Mouse (Mus musculus) midbrain, embryonic 13.5 days (tissue): ENCODE measurements around the gene Dync2li1. TPM values are rescaled to one million over a fixed set of nuclear protein-coding genes. Genes with fewer than 3 reads are reported as not detected.

Experiments
- ATAC-seq: fragments of 200-750 bp; cut with Nextera tagmentation; 2 replicates; pipeline ENCODE4 v1.8.0; 2017; ENCODE audit warnings: mild to moderate bottlenecking, moderate TSS enrichment, moderate library complexity
- H3K27ac ChIP-seq: fragments of 300-500 bp; sonication (generic); 2 replicates; pipeline ENCODE4 v1.5.1; 2015; ENCODE audit warnings: inconsistent platforms, mild to moderate bottlenecking, moderate library complexity
- H3K27me3 ChIP-seq: fragments of 300-500 bp; sonication (generic); 2 replicates; pipeline ENCODE4 v1.6.1; 2015; ENCODE audit warnings: mild to moderate bottlenecking, inconsistent platforms
- H3K36me3 ChIP-seq: fragments of 300-500 bp; sonication (generic); 2 replicates; pipeline ENCODE4 v1.6.1; 2015; ENCODE audit warnings: mild to moderate bottlenecking, inconsistent platforms
- H3K4me1 ChIP-seq: fragments of 300-500 bp; sonication (generic); replicated peaks from 2 replicates; pipeline ENCODE4 v1.6.1; 2015; ENCODE audit warnings: inconsistent platforms
- H3K4me2 ChIP-seq: fragments of 300-500 bp; sonication (generic); replicated peaks from 2 replicates; pipeline ENCODE4 v1.6.1; 2015; ENCODE audit warnings: moderate library complexity, mild to moderate bottlenecking, inconsistent platforms
- H3K4me3 ChIP-seq: fragments of 300-500 bp; sonication (generic); replicated peaks from 2 replicates; pipeline ENCODE4 v1.5.1; 2015; ENCODE audit warnings: mild to moderate bottlenecking, inconsistent platforms
- H3K9ac ChIP-seq: fragments of 300-500 bp; sonication (generic); replicated peaks from 2 replicates; pipeline ENCODE4 v1.6.1; 2015; ENCODE audit warnings: mild to moderate bottlenecking, inconsistent platforms
- H3K9me3 ChIP-seq: fragments of 300-500 bp; sonication (generic); 2 replicates; pipeline ENCODE4 v1.6.1; 2016; ENCODE audit warnings: mild to moderate bottlenecking, inconsistent platforms
- WGBS: fragments of 180-500 bp; shearing (Covaris S2); methylation state at CpG from one replicate; pipeline ENCODE4 v1.1.7; 2015; 5-methylcytosine and 5-hydroxymethylcytosine counted together
- polyA plus RNA-seq: library from polyadenylated mRNA; unstranded; fragments of >200 nt; fragmentation: Nextera tagmentation; extraction: Ambion mirVana; gene quantifications from 2 replicates; pipeline ENCODE4 v1.2.1, GENCODE M21; 2015

Dync2li1 gene
- polyA plus RNA-seq, 1 experiment from 2014 or later = 33.3 TPM

DNA sequence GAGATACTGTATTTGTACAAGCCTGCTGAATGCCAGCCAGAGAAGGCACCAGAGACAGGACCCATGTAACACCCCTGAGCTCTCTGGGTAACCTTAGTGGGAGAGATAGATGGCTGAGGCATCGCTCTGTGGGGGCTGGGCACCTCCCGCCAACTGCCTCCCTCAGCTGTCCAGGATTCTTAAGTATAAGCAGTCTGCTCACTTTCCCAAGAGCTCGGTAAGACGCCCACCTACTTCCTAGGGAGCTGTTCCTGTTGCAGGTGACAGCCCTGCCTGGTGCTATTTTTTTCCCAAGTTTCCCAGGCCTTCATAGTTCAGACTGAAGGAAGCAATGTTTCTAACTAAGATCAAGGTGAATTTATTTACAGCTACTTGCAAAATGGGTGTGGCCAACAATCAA lies 48.9 kb downstream of the Dync2li1 start:
- Histone ChIP-seq H3K27me3 (peaks cover 31% of the 10 kb centered on the region), H3K4me2 (no peak overlapping the region), H3K9me3 (no peaks in the 10 kb centered on the region), H3K27ac (no peak overlapping the region), H3K9ac (no peak overlapping the region), H3K4me1 (peaks cover 21% of the 10 kb centered on the region), H3K4me3 (no peak overlapping the region), H3K36me3 (no peaks in the 10 kb centered on the region)
- no peak for ATAC-seq
- 43% methylated on average over 4 of the region's 4 CpGs for WGBS

- Histone ChIP-seq H3K4me2 (peak within 1 kb of the TSS; percentile 63), H3K36me3 (no peaks in the 10 kb centered on the region), H3K9me3 (no peaks in the 10 kb centered on the region), H3K4me3 (peak within 1 kb of the TSS; percentile 36), H3K4me1 (peaks cover 21% of the 10 kb centered on the region), H3K9ac (peak within 1 kb of the TSS; percentile 54), H3K27me3 (peaks cover 31% of the 10 kb centered on the region), H3K27ac (0 out of 2 replicates have a peak within 1 kb of the TSS, but pooled peaks have one; percentile 1)
- under 1% methylated on average over 24 of the region's 24 CpGs for WGBS
- peak; percentile 55; the same call in 1 of the 2 replicates for ATAC-seq
Observed at GRCm38 (mm10) chr17:84675951-84676366, 49.7 kb downstream of the Dync2li1 start, which contains the start of gene Abcg8. Gene Abcg8 (plus strand): TSS chr17:84676302.

- Histone ChIP-seq H3K36me3 (no peaks in the 10 kb centered on the region), H3K4me3 (no peak overlapping the region), H3K9me3 (no peaks in the 10 kb centered on the region), H3K9ac (no peak overlapping the region), H3K27me3 (peaks cover 31% of the 10 kb centered on the region), H3K4me1 (peaks cover 21% of the 10 kb centered on the region), H3K4me2 (no peak overlapping the region), H3K27ac (no peak overlapping the region)
- ATAC-seq = no peak
- 94% methylated on average over 11 of the region's 11 CpGs for WGBS
Observed at GRCm38 (mm10) chr17:84677595-84677994, 51.3 kb downstream of the Dync2li1 start.

DNA sequence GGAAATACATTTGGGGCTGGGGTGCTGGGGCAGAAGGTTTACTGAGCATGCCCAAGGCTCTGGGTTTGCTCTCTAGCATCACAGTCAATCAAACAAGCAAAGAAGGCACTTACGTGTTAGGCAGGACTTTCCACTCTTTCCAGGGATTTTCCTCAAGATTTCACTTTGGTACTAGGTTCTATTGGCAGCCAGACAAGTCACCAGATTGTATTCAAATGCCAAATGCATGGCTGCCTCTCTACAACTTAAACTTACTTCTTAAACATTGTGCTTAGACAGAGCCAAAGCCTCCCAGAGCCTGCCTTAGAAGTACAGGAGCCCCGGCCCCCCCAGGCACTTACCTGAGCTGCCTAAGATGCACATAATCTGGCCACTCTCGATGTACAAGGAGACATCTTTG lies 55.4 kb downstream of the Dync2li1 start:
- Histone ChIP-seq H3K4me2 (no peak overlapping the region), H3K4me1 (0 out of 2 replicates have a peak, but pooled peaks cover 3% of the 10 kb centered on the region), H3K27me3 (peaks cover 3% of the 10 kb centered on the region; the same call in 1 of the 2 replicates), H3K36me3 (no peaks in the 10 kb centered on the region), H3K9ac (no peak overlapping the region), H3K4me3 (no peak overlapping the region), H3K9me3 (no peaks in the 10 kb centered on the region), H3K27ac (no peak overlapping the region)
- no peak for ATAC-seq
- 87% methylated on average over 3 of the region's 3 CpGs for WGBS

DNA sequence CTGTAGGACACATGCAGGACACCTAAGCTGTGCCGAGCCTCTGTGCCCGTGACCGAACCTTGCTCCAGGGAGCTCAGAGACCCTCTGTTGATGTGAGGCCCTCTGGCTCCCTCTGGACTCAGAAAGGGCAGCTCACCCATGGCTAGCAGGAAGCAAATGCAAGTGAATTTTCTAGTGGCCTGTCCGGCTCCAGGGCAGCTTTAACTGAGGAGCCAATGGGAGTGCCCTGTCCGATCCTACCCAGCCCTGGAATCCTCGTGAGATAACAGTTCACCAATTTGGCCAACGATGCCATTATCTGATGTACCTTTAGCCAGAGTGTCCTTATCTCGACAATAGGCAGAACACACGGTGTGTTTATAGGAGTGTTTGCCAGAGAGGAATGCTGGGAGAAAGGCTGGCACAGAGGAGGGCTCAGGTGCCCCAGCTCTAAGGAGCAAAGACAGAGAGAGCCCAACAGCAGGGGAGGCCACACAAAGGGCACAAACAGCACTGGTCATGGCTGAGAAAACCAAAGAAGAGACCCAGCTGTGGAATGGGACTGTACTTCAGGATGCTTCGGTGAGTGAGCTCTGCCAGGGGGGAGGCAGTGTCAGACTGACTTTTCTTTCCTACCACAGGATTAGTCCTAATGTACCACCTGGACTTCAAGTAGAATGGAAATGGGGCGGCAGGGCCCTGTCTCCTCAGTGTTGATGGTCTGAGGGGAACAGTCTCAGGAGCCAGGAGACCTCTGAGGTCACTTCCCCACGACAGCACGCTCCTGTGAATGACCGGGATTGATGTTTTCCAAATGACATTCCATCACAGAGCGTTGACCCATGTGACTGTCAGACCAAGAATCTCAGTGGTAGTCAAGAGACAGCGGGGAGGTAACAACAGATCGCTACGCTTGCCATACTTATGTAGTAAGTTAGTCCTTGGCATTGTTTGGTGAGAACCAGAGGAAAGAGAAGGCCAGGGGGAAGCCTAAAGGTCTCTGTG lies 56.7 kb downstream of the Dync2li1 start, which contains the start of gene Abcg5:
Abcg5 (minus strand) TSS at position 278 of the 984 bp plus-strand sequence.
- Histone ChIP-seq H3K4me1 (0 out of 2 replicates have a peak, but pooled peaks cover 3% of the 10 kb centered on the region), H3K9ac (no peak within 1 kb of the TSS), H3K27me3 (no peaks in the 10 kb centered on the region), H3K36me3 (no peaks in the 10 kb centered on the region), H3K4me2 (no peak within 1 kb of the TSS), H3K27ac (no peak within 1 kb of the TSS), H3K4me3 (no peak within 1 kb of the TSS), H3K9me3 (no peaks in the 10 kb centered on the region)
- ATAC-seq = no peak
- WGBS = 81% methylated on average over 18 of the region's 18 CpGs

DNA sequence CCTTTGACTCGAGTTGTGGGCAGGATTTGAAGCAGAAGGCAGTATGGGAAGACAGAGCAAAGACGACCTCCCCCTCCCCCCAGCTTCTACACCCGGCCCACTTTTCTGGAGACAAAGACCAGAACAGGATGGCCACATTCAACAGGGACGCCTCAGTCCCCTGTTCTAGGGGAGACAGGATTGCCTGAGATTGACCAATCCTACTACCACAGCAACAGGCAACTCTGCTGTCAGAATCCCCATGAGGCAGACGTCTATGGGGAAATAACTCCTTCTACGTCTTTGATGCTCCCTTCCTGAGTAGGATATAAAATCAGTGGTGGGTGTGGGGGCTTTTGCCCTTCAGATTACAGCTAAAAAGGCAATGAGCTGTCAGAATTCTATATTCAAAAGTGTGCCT lies 58.0 kb downstream of the Dync2li1 start:
- no peak overlapping the region for H3K9ac ChIP-seq
- 50% methylated on average over 6 of the region's 6 CpGs for WGBS
- no peak for ATAC-seq

DNA sequence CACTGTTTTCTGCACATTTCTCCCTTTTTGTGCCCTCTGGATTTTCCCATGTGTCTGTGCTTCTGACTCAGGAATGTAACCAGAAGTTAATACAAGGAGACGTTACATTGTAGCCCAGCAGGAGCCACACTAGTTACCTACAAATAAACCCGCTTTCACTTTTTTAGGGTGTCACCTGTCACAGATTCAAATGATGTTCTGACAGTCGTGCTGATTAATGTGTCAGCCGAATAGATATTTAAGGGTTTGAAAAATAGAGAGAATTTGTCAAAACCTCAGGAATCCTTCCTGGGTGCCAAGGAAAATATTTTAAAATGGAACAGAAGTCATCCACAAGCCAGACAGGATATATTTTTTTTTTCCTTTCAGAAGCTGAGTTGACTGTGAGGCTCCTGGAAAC lies 59.0 kb downstream of the Dync2li1 start:
- 89% methylated on average over 4 of the region's 4 CpGs for WGBS
- no peak overlapping the region for H3K27ac ChIP-seq
- H3K36me3 ChIP-seq = no peaks in the 10 kb centered on the region
- no peaks in the 10 kb centered on the region for H3K27me3 ChIP-seq
- ATAC-seq = no peak
- no peak overlapping the region for H3K4me3 ChIP-seq
- H3K4me2 ChIP-seq = no peak overlapping the region
- no peaks in the 10 kb centered on the region for H3K9me3 ChIP-seq
- 0 out of 2 replicates have a peak, but pooled peaks cover 3% of the 10 kb centered on the region for H3K4me1 ChIP-seq
- no peak overlapping the region for H3K9ac ChIP-seq

More for the DNA sequence above, 58.0 kb downstream of the Dync2li1 start:
- H3K9me3 ChIP-seq = no peaks in the 10 kb centered on the region
- no peak overlapping the region for H3K4me2 ChIP-seq
- H3K36me3 ChIP-seq = no peaks in the 10 kb centered on the region
- no peak overlapping the region for H3K27ac ChIP-seq
- H3K27me3 ChIP-seq = no peaks in the 10 kb centered on the region
- H3K4me1 ChIP-seq = 0 out of 2 replicates have a peak, but pooled peaks cover 3% of the 10 kb centered on the region
- H3K4me3 ChIP-seq = no peak overlapping the region

DNA sequence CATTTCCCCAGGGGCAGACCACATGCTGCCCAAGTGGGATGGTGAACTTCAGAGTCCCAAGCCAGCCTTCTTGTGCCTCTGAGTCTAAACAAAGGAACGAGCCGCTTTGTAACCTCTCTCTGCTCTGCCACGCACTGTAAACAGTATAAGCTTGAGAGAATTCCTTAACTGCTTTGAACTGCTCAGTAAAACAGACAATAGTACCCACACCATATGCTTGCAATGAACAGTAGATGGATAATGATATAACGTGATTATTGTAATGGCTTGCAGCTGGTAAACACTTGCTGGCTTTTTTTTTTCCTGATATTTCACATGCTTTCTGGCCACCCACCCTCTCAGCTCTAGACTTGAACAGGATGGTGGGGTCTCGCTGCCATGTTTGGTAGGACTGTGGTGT lies 61.7 kb downstream of the Dync2li1 start:
- 79% methylated on average over 5 of the region's 5 CpGs for WGBS
- Histone ChIP-seq H3K4me2 (no peak overlapping the region), H3K4me3 (no peak overlapping the region), H3K9me3 (no peaks in the 10 kb centered on the region), H3K36me3 (no peaks in the 10 kb centered on the region), H3K9ac (no peak overlapping the region), H3K27me3 (no peaks in the 10 kb centered on the region), H3K4me1 (0 out of 2 replicates have a peak, but pooled peaks cover 2% of the 10 kb centered on the region), H3K27ac (no peak overlapping the region)
- ATAC-seq = no peak

GRCm38 (mm10) chr17:84688834-84689233 lies 62.5 kb downstream of the Dync2li1 start:
- Histone ChIP-seq H3K4me3 (no peak overlapping the region), H3K27ac (no peak overlapping the region), H3K4me1 (no peaks in the 10 kb centered on the region), H3K27me3 (no peaks in the 10 kb centered on the region), H3K9ac (no peak overlapping the region), H3K4me2 (no peak overlapping the region), H3K9me3 (no peaks in the 10 kb centered on the region), H3K36me3 (no peaks in the 10 kb centered on the region)
- WGBS = 87% methylated on average over 11 of the region's 11 CpGs
- no peak for ATAC-seq

- no peaks in the 10 kb centered on the region for H3K36me3 ChIP-seq
- no peak overlapping the region for H3K4me3 ChIP-seq
- WGBS = 94% methylated on average over 5 of the region's 5 CpGs
- H3K27ac ChIP-seq = no peak overlapping the region
- no peaks in the 10 kb centered on the region for H3K9me3 ChIP-seq
- no peak for ATAC-seq
- H3K4me1 ChIP-seq = no peaks in the 10 kb centered on the region
- H3K27me3 ChIP-seq = no peaks in the 10 kb centered on the region
- no peak overlapping the region for H3K9ac ChIP-seq
- no peak overlapping the region for H3K4me2 ChIP-seq
Observed at GRCm38 (mm10) chr17:84689316-84689715, 63.0 kb downstream of the Dync2li1 start.

DNA sequence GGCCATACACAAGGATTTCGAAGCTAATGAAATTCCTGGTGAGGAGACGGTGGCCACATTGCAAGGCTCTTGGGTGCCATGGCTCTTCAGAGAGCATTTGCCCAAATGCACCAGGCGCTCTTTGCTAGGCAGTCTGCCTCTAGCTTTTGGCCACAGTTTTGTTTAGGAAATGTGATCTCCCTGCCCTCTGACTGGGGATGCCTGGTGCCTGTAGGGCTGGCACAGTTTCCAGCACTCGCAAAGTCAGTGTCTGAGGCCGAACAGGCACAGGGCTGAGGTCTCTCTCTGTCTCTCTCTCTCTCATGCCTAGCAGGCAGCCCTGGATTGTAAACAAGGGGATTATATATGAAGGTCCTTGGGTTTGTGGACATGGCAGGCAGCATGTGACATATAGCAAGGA lies 63.8 kb downstream of the Dync2li1 start:
- no peaks in the 10 kb centered on the region for H3K27me3 ChIP-seq
- H3K4me3 ChIP-seq = no peak overlapping the region
- WGBS = 88% methylated on average over 5 of the region's 5 CpGs
- H3K4me1 ChIP-seq = no peaks in the 10 kb centered on the region
- no peak overlapping the region for H3K9ac ChIP-seq
- no peak overlapping the region for H3K27ac ChIP-seq
- H3K4me2 ChIP-seq = no peak overlapping the region
- no peaks in the 10 kb centered on the region for H3K36me3 ChIP-seq
- no peaks in the 10 kb centered on the region for H3K9me3 ChIP-seq
- ATAC-seq = no peak

DNA sequence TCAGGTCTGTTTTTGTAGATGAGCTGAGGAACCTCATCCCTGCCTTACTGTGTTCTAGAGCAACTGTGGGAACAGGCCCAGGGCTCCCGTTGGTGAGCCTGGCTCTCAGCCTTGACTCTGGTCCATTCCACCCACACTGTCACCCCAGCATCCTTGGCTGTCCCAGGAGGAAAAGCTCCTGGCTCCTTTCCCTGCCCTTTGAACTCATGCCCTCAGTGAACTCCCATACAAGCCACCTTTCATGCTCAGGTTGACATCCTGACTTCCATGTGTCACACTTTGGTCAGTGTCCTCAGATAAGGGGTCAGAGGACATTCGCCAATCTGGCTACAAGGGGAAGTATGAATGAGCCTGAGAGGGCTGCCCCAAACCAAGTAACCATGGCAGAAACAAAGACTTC lies 67.4 kb downstream of the Dync2li1 start:
- Histone ChIP-seq H3K4me1 (no peaks in the 10 kb centered on the region), H3K36me3 (no peaks in the 10 kb centered on the region), H3K27me3 (0 out of 2 replicates have a peak, but pooled peaks cover 4% of the 10 kb centered on the region), H3K27ac (no peak overlapping the region), H3K4me2 (no peak overlapping the region), H3K9ac (no peak overlapping the region), H3K4me3 (no peak overlapping the region), H3K9me3 (no peaks in the 10 kb centered on the region)
- ATAC-seq = no peak
- WGBS = 81% methylated on average over 2 of the region's 2 CpGs
